Mouse (Mus musculus) testis, postnatal 14 days (tissue): ENCODE measurements around the gene Rspry1.

Experiments
- DNase-seq: peaks from one replicate; pipeline ENCODE4 v3.0.0; 2021; ENCODE audit warnings: low spot score

The Rspry1 gene

GRCm38 (mm10) chr8:94601607-94602385 lies at the start of gene Rspry1, which contains the start of gene Fam192a:
Gene Rspry1, plus strand, starts transcription at chr8:94601937.
Gene Fam192a, minus strand, starts transcription at chr8:94601997.
- peak; percentile 100 for DNase-seq

GRCm38 (mm10) chr8:94552696-94553095 lies 49.0 kb upstream of the Rspry1 start:
- no peak for DNase-seq

- DNase-seq, result no peak
Measured at GRCm38 (mm10) chr8:94557281-94557680, 44.5 kb upstream of the Rspry1 start.

- no peak for DNase-seq
Measured at GRCm38 (mm10) chr8:94561256-94561655, 40.5 kb upstream of the Rspry1 start.

GRCm38 (mm10) chr8:94564421-94564820 lies 37.3 kb upstream of the Rspry1 start:
- no peak for DNase-seq

GRCm38 (mm10) chr8:94566033-94566432 lies 35.7 kb upstream of the Rspry1 start:
- DNase-seq, result no peak

- no peak for DNase-seq
Measured at GRCm38 (mm10) chr8:94566446-94567158, 35.1 kb upstream of the Rspry1 start.

GRCm38 (mm10) chr8:94567159-94567849 lies 34.4 kb upstream of the Rspry1 start:
- no peak for DNase-seq

GRCm38 (mm10) chr8:94568098-94568497 lies 33.6 kb upstream of the Rspry1 start:
- DNase-seq, result no peak

- DNase-seq, result no peak
Measured at GRCm38 (mm10) chr8:94569419-94569818, 32.3 kb upstream of the Rspry1 start.

- no peak for DNase-seq
Measured at GRCm38 (mm10) chr8:94571896-94572295, 29.8 kb upstream of the Rspry1 start.

GRCm38 (mm10) chr8:94574159-94574907 lies 27.4 kb upstream of the Rspry1 start:
- DNase-seq, result no peak

GRCm38 (mm10) chr8:94575148-94575547 lies 26.6 kb upstream of the Rspry1 start:
- DNase-seq, result no peak

- DNase-seq, result no peak
Measured at GRCm38 (mm10) chr8:94581820-94582483, 19.8 kb upstream of the Rspry1 start.

GRCm38 (mm10) chr8:94582569-94582968 lies 19.2 kb upstream of the Rspry1 start:
- DNase-seq, result no peak

GRCm38 (mm10) chr8:94584238-94584817 lies 17.4 kb upstream of the Rspry1 start:
- DNase-seq, result no peak

- no peak for DNase-seq
Measured at GRCm38 (mm10) chr8:94591691-94592090, 10.0 kb upstream of the Rspry1 start.

- no peak for DNase-seq
Measured at GRCm38 (mm10) chr8:94594211-94594610, 7.5 kb upstream of the Rspry1 start.

- DNase-seq, result no peak
Measured at GRCm38 (mm10) chr8:94600478-94600877, 1.3 kb upstream of the Rspry1 start.

- DNase-seq, result peak; percentile 69
Measured at GRCm38 (mm10) chr8:94601034-94601606, 617 bp upstream of the Rspry1 start.
